Comparison of ENCODE assay signal across 10 mouse cellular contexts in genomic region chr7:100124211-100124610, GRCm38 (mm10). TPM values are rescaled to one million over a fixed set of nuclear protein-coding genes. Genes with fewer than 3 reads are reported as not detected.
DNase-seq lines count a peak whose midpoint lies in the region; ATAC-seq and TF ChIP-seq lines count a peak whose summit lies in the region.
"Had no signal": no experiment of that assay in that cellular context is flagged by ENCODE, and none has a peak within 500 bp of the region (broad histone marks: within the 10 kb centered on the region; RNA-seq: fewer than 3 reads in every experiment).

No protein-coding gene starts in this region.

- no peak overlapping the region for H3K9ac ChIP-seq in lung, embryonic 14.5 days
- H3K9ac ChIP-seq: liver, embryonic 15.5 days had no signal

- no peaks in the 10 kb centered on the region for H3K27me3 ChIP-seq in heart, embryonic 10.5 days (ENCODE audit: insufficient read depth, poor library complexity, severe bottlenecking)
- H3K27me3 ChIP-seq in G1E (ENCODE audit: insufficient read depth, low read length), result peaks cover 8% of the 10 kb centered on the region
- no peaks in the 10 kb centered on the region for H3K27me3 ChIP-seq in lung, embryonic 14.5 days (ENCODE audit: insufficient read depth, low read length)
- H3K27me3 ChIP-seq: liver, embryonic 15.5 days had no signal

- 0 out of 2 replicates have a peak, but pooled peaks cover under 1% of the 10 kb centered on the region for H3K36me3 ChIP-seq in heart, embryonic 10.5 days
- peaks cover 6% of the 10 kb centered on the region for H3K36me3 ChIP-seq in G1E (replicated peaks)
- peaks cover 2% of the 10 kb centered on the region; the same call in 1 of the 2 replicates for H3K36me3 ChIP-seq in lung, embryonic 14.5 days (ENCODE audit: insufficient read depth)

- TF ChIP-seq POLR2A in cortical plate, adult 2 months (IDR thresholded peaks at IDR 0.05; ENCODE audit: extremely low read depth, insufficient read depth, low read length), result no peak

- 74% methylated on average over 2 of the region's 2 CpGs for WGBS in heart, embryonic 10.5 days
- WGBS in lung, embryonic 14.5 days, result 70% methylated on average over 2 of the region's 2 CpGs

- no peak overlapping the region for H3K4me2 ChIP-seq in lung, embryonic 14.5 days
- H3K4me2 ChIP-seq: liver, embryonic 15.5 days had no signal

- no peak overlapping the region for H3K27ac ChIP-seq in heart, embryonic 10.5 days
- H3K27ac ChIP-seq in cortical plate, adult 2 months (ENCODE audit: insufficient read depth, low read length), result no peak overlapping the region
- no peak overlapping the region for H3K27ac ChIP-seq in lung, embryonic 14.5 days (ENCODE audit: low read depth)
- H3K27ac ChIP-seq: liver, embryonic 15.5 days had no signal

- H3K4me1 ChIP-seq in heart, embryonic 10.5 days, result 0 out of 2 replicates have a peak, but pooled peaks cover 2% of the 10 kb centered on the region
- peaks cover 26% of the 10 kb centered on the region for H3K4me1 ChIP-seq in G1E (ENCODE audit: insufficient read depth, low read depth, low read length)
- H3K4me1 ChIP-seq in cortical plate, adult 2 months (ENCODE audit: control insufficient read depth, insufficient read depth, low read length), result no peaks in the 10 kb centered on the region
- no peaks in the 10 kb centered on the region for H3K4me1 ChIP-seq in lung, embryonic 14.5 days (ENCODE audit: insufficient read depth)

- DNase-seq in heart, adult 8-10 months (ENCODE audit: low spot score), result peak; percentile 25
- DNase-seq in heart, embryonic 10.5 days (ENCODE audit: low spot score), result no peak
- peak; percentile 63 for DNase-seq in 416B (ENCODE audit: low read depth)
- no peak for DNase-seq in G1E (ENCODE audit: low spot score)
- peak; percentile 60 for DNase-seq in lung, embryonic 14.5 days
- DNase-seq in testis, postnatal 14 days (ENCODE audit: low spot score), result peak; percentile 66

- peak; percentile 74 for TF ChIP-seq CTCF in G1E (IDR thresholded peaks at IDR 0.05; ENCODE audit: low read depth, low read length)
- TF ChIP-seq CTCF in cortical plate, adult 2 months (IDR thresholded peaks at IDR 0.05; ENCODE audit: extremely low read depth, insufficient read depth, low read length), result 0 out of 2 replicates have a peak, but pooled peaks have one; percentile 35
- TF ChIP-seq CTCF in lung, embryonic 14.5 days (IDR thresholded peaks at IDR 0.05; ENCODE audit: low read depth), result peak; percentile 68

- no peak for ATAC-seq in G1E (ENCODE audit: extremely low read depth, insufficient number of reproducible peaks, low FRiP score, poor library complexity, severe bottlenecking)
- no peak for ATAC-seq in lung, embryonic 14.5 days (ENCODE audit: insufficient read depth)
- no peak for ATAC-seq in frontal cortex, adult (ENCODE audit: low TSS enrichment)

- H3K9me3 ChIP-seq in heart, embryonic 10.5 days, result no peaks in the 10 kb centered on the region
- peaks cover 3% of the 10 kb centered on the region for H3K9me3 ChIP-seq in G1E (replicated peaks)
- no peaks in the 10 kb centered on the region for H3K9me3 ChIP-seq in lung, embryonic 14.5 days (ENCODE audit: low read depth, low read length)
- H3K9me3 ChIP-seq: liver, embryonic 15.5 days had no signal

- H3K4me3 ChIP-seq in heart, embryonic 10.5 days, result no peak overlapping the region
- no peak overlapping the region for H3K4me3 ChIP-seq in G1E (ENCODE audit: low read depth, low read length)
- no peak overlapping the region for H3K4me3 ChIP-seq in cortical plate, adult 2 months (ENCODE audit: insufficient read depth, low read length)
- H3K4me3 ChIP-seq in lung, embryonic 14.5 days (ENCODE audit: low read depth, low read length), result no peak overlapping the region
- H3K4me3 ChIP-seq: erythroblast, embryonic 14.5 days; liver, embryonic 15.5 days had no signal

RNA-seq across cellular contexts. Expression of gene Pold3, which starts 2.8 kb away (rescaled TPM):
- total RNA-seq in heart, adult 8-10 months (2022), result 1 to 10 TPM; 7.5 to 9.4 (median 8.9) TPM
- polyA plus RNA-seq in heart, embryonic 10.5 days (2016; fragmentation: Nextera tagmentation; extraction: Ambion mirVana), result 51.3 and 69.9 TPM in 2 replicates
- total RNA-seq in G1E (2014; fragmentation: Nextera tagmentation) (93.4 and 94.5 TPM in 2 replicates), G1E (2017) (87.0 and 90.5 TPM in 2 replicates)
- polyA plus RNA-seq in G1E (2012), result 19.0 and 24.4 TPM in 2 replicates
- 31.2 and 31.8 TPM in 2 replicates for polyA plus RNA-seq in cortical plate, adult 2 months (2012; rRNA removed)
- polyA plus RNA-seq in lung, embryonic 14.5 days (2014; fragmentation: Nextera tagmentation; extraction: Ambion mirVana), result 70.8 and 71.9 TPM in 2 replicates

RNA-seq across cellular contexts. Expression of gene Lipt2, which starts 34.9 kb away (rescaled TPM):
- total RNA-seq in heart, adult 8-10 months (2022), result 1 to 10 TPM; 4.4 to 6.3 (median 5.4) TPM
- polyA plus RNA-seq in heart, embryonic 10.5 days (2016; fragmentation: Nextera tagmentation; extraction: Ambion mirVana), result 13.1 and 20.9 TPM in 2 replicates
- total RNA-seq in G1E (2014; fragmentation: Nextera tagmentation) (8.7 and 11.7 TPM in 2 replicates), G1E (2017) (9.1 and 10.9 TPM in 2 replicates)
- polyA plus RNA-seq in G1E (2012), result 5.5 and 6.2 TPM in 2 replicates
- polyA plus RNA-seq in cortical plate, adult 2 months (2012; rRNA removed), result 7.8 and 8.9 TPM in 2 replicates
- polyA plus RNA-seq in lung, embryonic 14.5 days (2014; fragmentation: Nextera tagmentation; extraction: Ambion mirVana), result 22.9 and 27.3 TPM in 2 replicates

RNA-seq across cellular contexts. Expression of gene Kcne3, which starts 52.1 kb away (rescaled TPM):
- 1 to 10 TPM in 1 of 4 experiments, under 1 TPM in 3; 0.28 to 1.5 (median 0.66) TPM for total RNA-seq in heart, adult 8-10 months (2022)
- polyA plus RNA-seq in heart, embryonic 10.5 days (2016; fragmentation: Nextera tagmentation; extraction: Ambion mirVana), result 4.2 and 5.9 TPM in 2 replicates
- total RNA-seq in G1E (2014; fragmentation: Nextera tagmentation), result 21.8 and 27.6 TPM in 2 replicates
- 71.8 and 73.8 TPM in 2 replicates for total RNA-seq in G1E (2017)
- polyA plus RNA-seq in G1E (2012), result 1.5 and 1.6 TPM in 2 replicates
- 0.44 and 0.57 TPM in 2 replicates for polyA plus RNA-seq in cortical plate, adult 2 months (2012; rRNA removed)
- polyA plus RNA-seq in lung, embryonic 14.5 days (2014; fragmentation: Nextera tagmentation; extraction: Ambion mirVana), result 1.8 and 2.2 TPM in 2 replicates
- polyA plus RNA-seq: erythroblast, embryonic 14.5 days had no signal

Comparison
In these comparisons a context has a peak if more than half of its experiments do, and no peak if none do; other contexts are left out.
1. DNase-seq: peak in heart, adult 8-10 months (single experiment), 416B (single experiment), lung, embryonic 14.5 days (single experiment) and testis, postnatal 14 days (single experiment); none in heart, embryonic 10.5 days (single experiment) and G1E (single experiment).
2. Peak in every context shown above with its lines, with median percentiles within 50 percentile points of each other: CTCF ChIP-seq.